Mouse (Mus musculus): Measurements from ENCODE around the gene Ccdc141.

Gene Ccdc141

GRCm38 (mm10) chr2:77170633-77171105 is at the start of gene Ccdc141:
Gene Ccdc141 (minus strand): TSS chr2:77170636.
- no peak for DNase-seq

GRCm38 (mm10) chr2:77212885-77213284 is 42.4 kb upstream of the Ccdc141 start:
- no peak for DNase-seq

- no peak for DNase-seq
These were observed 36.5 kb upstream of the Ccdc141 start for GRCm38 (mm10) chr2:77206951-77207350.

- peak; percentile 23 for DNase-seq
These were observed 33.5 kb upstream of the Ccdc141 start for GRCm38 (mm10) chr2:77203916-77204315.

GRCm38 (mm10) chr2:77201900-77202299 is 31.5 kb upstream of the Ccdc141 start:
- no peak for DNase-seq

GRCm38 (mm10) chr2:77200958-77201614 is 30.6 kb upstream of the Ccdc141 start:
- no peak for DNase-seq

GRCm38 (mm10) chr2:77200379-77200778 is 29.9 kb upstream of the Ccdc141 start:
- DNase-seq, result no peak

GRCm38 (mm10) chr2:77198246-77198645 is 27.8 kb upstream of the Ccdc141 start:
- no peak for DNase-seq

- DNase-seq, result no peak
These were observed 26.4 kb upstream of the Ccdc141 start for GRCm38 (mm10) chr2:77196819-77197218.

GRCm38 (mm10) chr2:77195056-77195455 is 24.6 kb upstream of the Ccdc141 start:
- DNase-seq, result no peak

GRCm38 (mm10) chr2:77191811-77192210 is 21.4 kb upstream of the Ccdc141 start:
- no peak for DNase-seq

- DNase-seq, result no peak
These were observed 20.5 kb upstream of the Ccdc141 start for GRCm38 (mm10) chr2:77190891-77191290.

- DNase-seq, result no peak
These were observed 19.9 kb upstream of the Ccdc141 start for GRCm38 (mm10) chr2:77190301-77190700.

- no peak for DNase-seq
These were observed 19.2 kb upstream of the Ccdc141 start for GRCm38 (mm10) chr2:77189671-77190070.

GRCm38 (mm10) chr2:77187501-77187900 is 17.1 kb upstream of the Ccdc141 start:
- peak; percentile 69 for DNase-seq

GRCm38 (mm10) chr2:77186912-77187311 is 16.5 kb upstream of the Ccdc141 start:
- no peak for DNase-seq

- DNase-seq, result no peak
These were observed 13.7 kb upstream of the Ccdc141 start for GRCm38 (mm10) chr2:77184049-77184571.

- DNase-seq, result no peak
These were observed 13.2 kb upstream of the Ccdc141 start for GRCm38 (mm10) chr2:77183646-77184045.

GRCm38 (mm10) chr2:77182996-77183380 is 12.6 kb upstream of the Ccdc141 start:
- no peak for DNase-seq

- DNase-seq, result no peak
These were observed 12.0 kb upstream of the Ccdc141 start for GRCm38 (mm10) chr2:77182271-77182995.

GRCm38 (mm10) chr2:77177472-77177871 is 7.0 kb upstream of the Ccdc141 start:
- DNase-seq, result no peak

GRCm38 (mm10) chr2:77176413-77176812 is 6.0 kb upstream of the Ccdc141 start:
- peak; percentile 52 for DNase-seq

GRCm38 (mm10) chr2:77175411-77175810 is 5.0 kb upstream of the Ccdc141 start:
- no peak for DNase-seq

GRCm38 (mm10) chr2:77174313-77174712 is 3.9 kb upstream of the Ccdc141 start:
- no peak for DNase-seq
